Mouse (Mus musculus): Measurements from ENCODE around the gene Lrrfip1. TPM values are rescaled to one million over a fixed set of nuclear protein-coding genes. Genes with fewer than 3 reads are reported as not detected.

Lrrfip1 gene
- total RNA-seq, 1 experiment, result 31.5 TPM

DNA sequence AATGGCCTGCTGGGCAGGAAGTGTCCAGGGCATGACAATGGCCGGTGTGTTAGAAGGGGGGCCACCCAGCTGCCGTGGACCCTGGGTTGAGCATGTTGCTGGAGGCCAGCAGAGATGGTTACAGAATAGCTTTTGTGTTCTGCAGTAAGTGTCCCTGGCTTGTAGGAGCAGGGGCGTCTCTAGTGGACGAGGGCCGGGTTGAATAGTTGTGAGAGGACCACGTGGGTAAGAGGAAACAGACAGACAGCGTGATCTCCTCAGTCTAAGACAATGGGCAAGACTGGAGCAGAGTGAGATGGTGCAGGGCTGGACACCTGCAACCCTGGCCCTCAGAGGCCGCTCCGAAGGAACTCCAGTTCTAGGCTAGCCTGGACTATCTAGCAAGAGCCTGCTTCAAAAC, 57.2 kb downstream of the Lrrfip1 start:
- Histone ChIP-seq H3K9ac (ENCODE audit: insufficient read depth, low read depth, low read length, poor library complexity, severe bottlenecking) (no peak overlapping the region), H3K4me1 (ENCODE audit: control insufficient read depth in 2 of 2, insufficient read depth in 2 of 2, low read length in 2 of 2, poor library complexity in 1 of 2) (peaks cover 0 to 11% of the 10 kb centered on the region in 2 experiments; a peak in 3 of 4 replicates), H3K9me3 (ENCODE audit: control insufficient read depth, insufficient read depth, low read depth, low read length) (no peaks in the 10 kb centered on the region), H3K27ac (ENCODE audit: insufficient read depth, low read depth, low read length, poor library complexity, severe bottlenecking) (no peak overlapping the region), H3K4me3 (ENCODE audit: insufficient read depth in 1 of 2, low read depth in 1 of 2, low read length in 2 of 2, poor library complexity in 1 of 2, severe bottlenecking in 1 of 2) (no peak overlapping the region), H3K36me3 (ENCODE audit: control insufficient read depth, insufficient read depth, low read length, poor library complexity, severe bottlenecking) (no peaks in the 10 kb centered on the region)
- TF ChIP-seq MAFK (IDR thresholded peaks at IDR 0.05; ENCODE audit: insufficient read depth, low read depth, low read length), result no peak
- no peak for TF ChIP-seq CHD2 (IDR thresholded peaks at IDR 0.05; ENCODE audit: low read depth, low read length)
- no peak for TF ChIP-seq ZNF384 (IDR thresholded peaks at IDR 0.05; ENCODE audit: low read depth, low read length)
- TF ChIP-seq HCFC1 (IDR thresholded peaks at IDR 0.05; ENCODE audit: borderline replicate concordance, insufficient read depth, low read length), result no peak
- TF ChIP-seq ZC3H11A (IDR thresholded peaks at IDR 0.05; ENCODE audit: borderline replicate concordance, low read depth, low read length), result no peak
- no peak for DNase-seq (ENCODE audit: low read depth, low spot score)
- in situ Hi-C loops (cut with MboI; ENCODE audit: low sequenced_read_pairs in 2 of 2, unreplicated experiment in 2 of 2), result no loop called here

DNA sequence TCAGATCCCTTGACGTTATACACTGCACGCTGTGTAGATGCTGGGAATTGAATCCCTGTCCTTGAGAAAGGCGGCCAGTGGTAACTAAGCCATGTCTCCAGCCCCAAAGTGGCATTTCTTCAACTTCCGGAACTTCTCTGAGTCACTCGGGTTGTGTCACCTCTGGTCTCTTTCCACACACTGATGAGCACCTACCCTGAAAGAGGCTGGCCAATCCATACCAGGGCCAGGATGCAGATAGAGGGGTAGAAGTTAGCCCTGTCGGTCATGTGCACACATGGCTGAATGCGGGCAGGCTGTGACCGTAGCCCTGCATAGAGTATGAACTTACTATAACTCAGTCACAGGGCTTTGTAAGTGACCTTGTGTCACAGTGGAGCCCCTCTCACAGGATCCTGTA, 57.9 kb downstream of the Lrrfip1 start:
- TF ChIP-seq ZC3H11A (IDR thresholded peaks at IDR 0.05; ENCODE audit: borderline replicate concordance, low read depth, low read length) (no peak), MAFK (IDR thresholded peaks at IDR 0.05; ENCODE audit: insufficient read depth, low read depth, low read length) (no peak), CHD2 (IDR thresholded peaks at IDR 0.05; ENCODE audit: low read depth, low read length) (no peak), HCFC1 (IDR thresholded peaks at IDR 0.05; ENCODE audit: borderline replicate concordance, insufficient read depth, low read length) (no peak), ZNF384 (IDR thresholded peaks at IDR 0.05; ENCODE audit: low read depth, low read length) (no peak)
- peaks cover 0 to 7% of the 10 kb centered on the region in 2 experiments; a peak in 3 of 4 replicates for H3K4me1 ChIP-seq (ENCODE audit: control insufficient read depth in 2 of 2, insufficient read depth in 2 of 2, low read length in 2 of 2, poor library complexity in 1 of 2)
- H3K4me3 ChIP-seq (ENCODE audit: insufficient read depth in 1 of 2, low read depth in 1 of 2, low read length in 2 of 2, poor library complexity in 1 of 2, severe bottlenecking in 1 of 2), result no peak overlapping the region
- no peaks in the 10 kb centered on the region for H3K36me3 ChIP-seq (ENCODE audit: control insufficient read depth, insufficient read depth, low read length, poor library complexity, severe bottlenecking)
- no peak overlapping the region for H3K27ac ChIP-seq (ENCODE audit: insufficient read depth, low read depth, low read length, poor library complexity, severe bottlenecking)
- DNase-seq (ENCODE audit: low read depth, low spot score), result no peak
- H3K9ac ChIP-seq (ENCODE audit: insufficient read depth, low read depth, low read length, poor library complexity, severe bottlenecking), result no peak overlapping the region
- no peaks in the 10 kb centered on the region for H3K9me3 ChIP-seq (ENCODE audit: control insufficient read depth, insufficient read depth, low read depth, low read length)
- in situ Hi-C loops (cut with MboI; ENCODE audit: low sequenced_read_pairs in 2 of 2, unreplicated experiment in 2 of 2), result no loop called here

DNA sequence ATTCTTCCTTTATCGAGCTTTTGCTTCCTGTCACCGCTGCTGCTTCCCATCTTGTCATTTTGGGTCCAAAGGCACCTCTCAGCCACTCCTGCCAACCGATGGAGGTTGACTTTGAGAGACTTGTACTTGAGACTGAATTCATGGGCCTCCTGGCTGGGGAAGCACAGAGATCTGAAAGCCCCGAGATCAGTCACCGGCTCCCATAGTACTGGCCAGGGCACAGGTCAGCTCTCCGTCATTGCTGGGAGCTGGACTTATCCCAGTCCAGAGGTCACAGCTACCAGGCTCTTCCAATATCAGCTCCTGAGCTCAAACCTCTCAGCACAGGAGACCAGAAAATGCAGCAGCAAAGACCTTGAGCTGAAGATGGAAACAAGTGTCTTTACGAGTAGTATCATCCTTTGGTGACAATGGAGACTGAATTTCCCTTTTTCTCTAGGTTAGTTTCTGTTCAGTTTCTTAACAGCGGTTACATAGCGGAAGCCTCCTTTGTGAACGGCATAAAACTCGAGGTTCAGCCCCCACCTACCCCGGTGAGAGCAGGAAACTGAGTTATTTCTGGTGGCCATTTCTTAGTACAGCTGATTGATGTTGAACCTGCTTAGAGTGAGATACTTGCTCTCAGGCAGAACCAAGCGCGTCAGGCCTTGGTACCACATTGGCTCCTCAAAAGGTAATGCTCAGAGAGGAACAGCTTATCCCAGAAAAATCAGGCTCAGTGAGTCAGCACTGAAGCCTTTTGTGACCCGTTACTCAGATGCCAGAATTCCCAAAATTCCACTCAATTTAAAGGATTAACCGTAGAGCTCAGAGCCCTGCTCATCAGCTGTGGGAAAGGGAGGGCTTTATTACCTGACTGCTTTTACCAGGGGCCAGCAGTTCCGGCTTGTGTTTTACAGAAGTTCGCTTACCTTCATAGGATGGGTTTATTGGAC, 59.0 kb downstream of the Lrrfip1 start:
- TF ChIP-seq HCFC1 (IDR thresholded peaks at IDR 0.05; ENCODE audit: borderline replicate concordance, insufficient read depth, low read length) (no peak), CHD2 (IDR thresholded peaks at IDR 0.05; ENCODE audit: low read depth, low read length) (no peak), ZC3H11A (IDR thresholded peaks at IDR 0.05; ENCODE audit: borderline replicate concordance, low read depth, low read length) (no peak), MAFK (IDR thresholded peaks at IDR 0.05; ENCODE audit: insufficient read depth, low read depth, low read length) (no peak), ZNF384 (IDR thresholded peaks at IDR 0.05; ENCODE audit: low read depth, low read length) (no peak)
- DNase-seq (ENCODE audit: low read depth, low spot score), result no peak
- in situ Hi-C loops (cut with MboI; ENCODE audit: low sequenced_read_pairs in 2 of 2, unreplicated experiment in 2 of 2), result no loop called here
- Histone ChIP-seq H3K36me3 (ENCODE audit: control insufficient read depth, insufficient read depth, low read length, poor library complexity, severe bottlenecking) (no peaks in the 10 kb centered on the region), H3K9ac (ENCODE audit: insufficient read depth, low read depth, low read length, poor library complexity, severe bottlenecking) (no peak overlapping the region), H3K9me3 (ENCODE audit: control insufficient read depth, insufficient read depth, low read depth, low read length) (no peaks in the 10 kb centered on the region), H3K4me1 (ENCODE audit: control insufficient read depth in 2 of 2, insufficient read depth in 2 of 2, low read length in 2 of 2, poor library complexity in 1 of 2) (peaks cover 0 to 5% of the 10 kb centered on the region in 2 experiments; a peak in 3 of 4 replicates), H3K27ac (ENCODE audit: insufficient read depth, low read depth, low read length, poor library complexity, severe bottlenecking) (no peak overlapping the region), H3K4me3 (ENCODE audit: insufficient read depth in 1 of 2, low read depth in 1 of 2, low read length in 2 of 2, poor library complexity in 1 of 2, severe bottlenecking in 1 of 2) (no peak overlapping the region)

DNA sequence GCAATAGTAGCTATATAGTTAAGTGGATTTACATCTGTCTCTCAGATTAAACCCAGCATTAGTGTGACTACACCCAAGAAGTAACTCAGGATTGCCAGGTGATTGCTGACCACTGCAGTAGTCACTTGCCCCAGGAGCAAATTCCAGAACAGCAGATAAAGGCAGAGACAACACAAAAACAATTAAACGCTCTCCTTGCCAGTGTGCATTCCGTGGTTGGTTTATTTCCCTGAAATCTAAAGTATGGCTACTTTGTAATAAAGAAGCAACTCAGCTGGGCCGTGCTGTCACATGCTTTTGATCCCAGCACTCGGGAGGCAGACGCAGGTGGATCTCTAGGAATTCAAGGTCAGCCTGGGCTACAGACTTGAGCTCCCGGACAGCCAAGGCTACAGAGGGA, 59.7 kb downstream of the Lrrfip1 start:
- Histone ChIP-seq H3K4me1 (ENCODE audit: control insufficient read depth in 2 of 2, insufficient read depth in 2 of 2, low read length in 2 of 2, poor library complexity in 1 of 2) (peaks cover 0 to 5% of the 10 kb centered on the region in 2 experiments; a peak in 3 of 4 replicates), H3K36me3 (ENCODE audit: control insufficient read depth, insufficient read depth, low read length, poor library complexity, severe bottlenecking) (no peaks in the 10 kb centered on the region), H3K9ac (ENCODE audit: insufficient read depth, low read depth, low read length, poor library complexity, severe bottlenecking) (no peak overlapping the region), H3K9me3 (ENCODE audit: control insufficient read depth, insufficient read depth, low read depth, low read length) (no peaks in the 10 kb centered on the region), H3K27ac (ENCODE audit: insufficient read depth, low read depth, low read length, poor library complexity, severe bottlenecking) (no peak overlapping the region), H3K4me3 (ENCODE audit: insufficient read depth in 1 of 2, low read depth in 1 of 2, low read length in 2 of 2, poor library complexity in 1 of 2, severe bottlenecking in 1 of 2) (no peak overlapping the region)
- in situ Hi-C loops (cut with MboI; ENCODE audit: low sequenced_read_pairs in 2 of 2, unreplicated experiment in 2 of 2), result no loop called here
- TF ChIP-seq MAFK (IDR thresholded peaks at IDR 0.05; ENCODE audit: insufficient read depth, low read depth, low read length) (no peak), CHD2 (IDR thresholded peaks at IDR 0.05; ENCODE audit: low read depth, low read length) (no peak), HCFC1 (IDR thresholded peaks at IDR 0.05; ENCODE audit: borderline replicate concordance, insufficient read depth, low read length) (no peak), ZC3H11A (IDR thresholded peaks at IDR 0.05; ENCODE audit: borderline replicate concordance, low read depth, low read length) (no peak), ZNF384 (IDR thresholded peaks at IDR 0.05; ENCODE audit: low read depth, low read length) (no peak)
- DNase-seq (ENCODE audit: low read depth, low spot score), result no peak

All from ES-E14 (cell line).